Mouse (Mus musculus) C2C12 (cell line): ENCODE measurements at regions not wholly inside any gene's neighbourhood (a gene's known extent, or its start where the extent isn't known, plus 50 kb on each side); places are given as distances from the start of the nearest gene placed in this dataset.

Experiments used
- H3K27me3 ChIP-seq: one replicate; pipeline ENCODE4 v1.6.1; 2011; ENCODE audit not compliant: control insufficient read depth, insufficient read depth, insufficient read length
- H3K36me3 ChIP-seq: one replicate; pipeline ENCODE4 v1.6.1; 2011; ENCODE audit not compliant: control insufficient read depth, insufficient read depth
- H3K4me3 ChIP-seq: one replicate; pipeline ENCODE4 v1.5.1; 2011; ENCODE audit warnings: mild to moderate bottlenecking, control low read depth; ENCODE audit not compliant: poor library complexity, insufficient read depth, severe bottlenecking
- H3K79me2 ChIP-seq: one replicate; pipeline ENCODE4 v1.6.1; 2011; ENCODE audit not compliant: control insufficient read depth, insufficient read depth
- H3K79me3 ChIP-seq: one replicate; pipeline ENCODE4 v1.6.1; 2011; ENCODE audit warnings: low read depth, control low read depth
- H3ac ChIP-seq: one replicate; pipeline ENCODE3; 2011; ENCODE audit warnings: low read depth; ENCODE audit not compliant: control insufficient read depth, insufficient read length
- FOSL1 ChIP-seq: IDR thresholded peaks from one replicate; pipeline ENCODE4 v1.8.0; 2011; ENCODE audit warnings: mild to moderate bottlenecking, low read length; ENCODE audit not compliant: poor library complexity, insufficient read depth, severe bottlenecking
- MAX ChIP-seq: IDR thresholded peaks from one replicate; pipeline ENCODE4 v1.6.1; 2011; ENCODE audit warnings: mild to moderate bottlenecking, control low read depth
- MYOD1 ChIP-seq: IDR thresholded peaks from one replicate; pipeline ENCODE4 v1.6.1; 2011; ENCODE audit warnings: low read depth; ENCODE audit not compliant: control insufficient read depth, insufficient read length
- MYOG ChIP-seq: IDR thresholded peaks from one replicate; pipeline ENCODE4 v1.6.1; 2011; ENCODE audit not compliant: control insufficient read depth, insufficient read length; ENCODE audit errors: extremely low read depth

DNA sequence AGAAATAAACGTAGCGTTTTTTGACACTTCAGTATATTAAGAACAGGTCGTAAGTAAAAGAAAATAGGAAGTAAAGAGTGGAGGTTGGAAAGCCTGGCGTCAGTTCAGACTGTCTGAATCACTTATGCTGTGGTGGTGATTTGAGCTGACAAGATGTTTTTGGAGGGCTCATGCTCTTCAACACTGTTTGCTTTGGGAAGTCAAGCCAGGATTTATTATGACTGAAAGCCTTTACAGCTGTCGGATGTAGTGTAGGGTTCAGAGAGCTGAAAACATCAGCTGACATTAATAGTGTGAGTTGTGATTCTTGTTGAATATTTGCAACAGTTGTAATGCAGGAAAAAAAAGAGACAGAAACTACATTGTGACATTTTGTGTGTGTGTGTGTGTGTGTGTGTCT is 1062.9 kb upstream of the 4930412O13Rik start:
- no peaks in the 10 kb centered on the region for H3K79me2 ChIP-seq
- no peak overlapping the region for H3ac ChIP-seq
- TF ChIP-seq MYOD1: peak; percentile 76
- no peak for TF ChIP-seq MYOG
- TF ChIP-seq FOSL1: no peak
- H3K4me3 ChIP-seq: no peak overlapping the region
- H3K79me3 ChIP-seq: no peaks in the 10 kb centered on the region
- no peaks in the 10 kb centered on the region for H3K36me3 ChIP-seq
- no peaks in the 10 kb centered on the region for H3K27me3 ChIP-seq

DNA sequence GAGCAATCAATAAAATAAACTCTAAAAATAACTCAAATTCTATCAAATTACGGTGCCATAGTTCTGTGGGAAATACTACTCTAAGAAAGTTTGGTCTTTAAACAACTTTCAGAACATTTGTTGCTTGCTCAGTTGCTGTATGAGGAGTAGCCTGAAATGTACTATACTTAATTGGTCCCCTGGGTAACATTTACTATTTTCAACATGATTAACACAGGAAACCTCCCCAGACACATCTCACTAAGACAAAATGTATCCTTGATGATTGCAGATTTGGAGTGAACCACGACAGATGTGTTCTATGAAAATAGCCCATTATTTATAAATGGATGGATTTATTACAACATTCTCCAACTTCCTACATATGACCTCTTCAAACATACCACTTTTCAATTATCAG is 1055.6 kb upstream of the 4930412O13Rik start:
- Histone ChIP-seq H3K4me3 (no peak overlapping the region), H3K27me3 (no peaks in the 10 kb centered on the region), H3K79me2 (no peaks in the 10 kb centered on the region), H3K79me3 (no peaks in the 10 kb centered on the region), H3K36me3 (no peaks in the 10 kb centered on the region), H3ac (no peak overlapping the region)
- no peak for TF ChIP-seq MAX
